In the genomic region with DNA sequence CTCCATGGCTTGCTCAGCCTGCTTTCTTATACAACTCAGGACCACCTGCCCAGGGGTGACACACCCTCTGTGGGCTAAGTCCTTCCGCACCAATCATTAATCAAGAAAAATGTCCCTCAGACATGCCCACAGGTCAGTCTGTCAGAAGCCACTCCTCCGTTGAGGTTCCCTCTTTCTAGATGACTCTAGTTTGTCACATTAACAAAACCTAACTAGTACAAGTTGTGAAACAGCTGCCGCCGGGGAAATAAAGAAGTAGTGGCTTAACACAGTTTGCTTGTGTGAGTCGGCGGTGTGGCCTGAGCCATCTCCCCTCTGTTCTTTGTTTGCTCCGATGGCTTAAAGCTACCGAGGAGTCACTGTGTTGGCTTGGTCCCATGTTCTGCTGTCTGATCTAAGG, we compare ENCODE assay signal across 12 mouse cellular contexts. TPM values are rescaled to one million over a fixed set of nuclear protein-coding genes. Genes with fewer than 3 reads are reported as not detected.
DNase-seq lines count a peak whose midpoint lies in the region; ATAC-seq and TF ChIP-seq lines count a peak whose summit lies in the region.
"Had no signal": no experiment of that assay in that cellular context is flagged by ENCODE, and none has a peak within 500 bp of the region (broad histone marks: within the 10 kb centered on the region; RNA-seq: fewer than 3 reads in every experiment).

No protein-coding gene starts in this region.

- H3K27me3 ChIP-seq in heart, embryonic 10.5 days (ENCODE audit: insufficient read depth, poor library complexity, severe bottlenecking): peaks cover 26% of the 10 kb centered on the region

- peak overlapping the region; percentile 61; the same call in 1 of the 2 replicates for H3K4me3 ChIP-seq in heart, embryonic 10.5 days
- no peak overlapping the region for H3K4me3 ChIP-seq in lung, adult 2 months (replicated peaks; ENCODE audit: extremely low read depth, low read depth, low read length)
- H3K4me3 ChIP-seq: myocyte had no signal

- TF ChIP-seq POLR2A in lung, adult 2 months (IDR thresholded peaks at IDR 0.05; ENCODE audit: borderline replicate concordance, extremely low read depth, low read depth, low read length): no peak

- intact Hi-C loops in heart, postnatal 25 days (cut with DNase I): no loop called here

- ATAC-seq in megakaryocyte, adult 5-6 weeks (ENCODE audit: poor library complexity, severe bottlenecking): peak; percentile 68

- no peaks in the 10 kb centered on the region for H3K36me3 ChIP-seq in heart, embryonic 10.5 days
- H3K36me3 ChIP-seq: liver, embryonic 13.5 days had no signal

- peaks cover 17% of the 10 kb centered on the region for H3K4me1 ChIP-seq in heart, embryonic 10.5 days
- peaks cover 3% of the 10 kb centered on the region for H3K4me1 ChIP-seq in lung, adult 2 months (ENCODE audit: control insufficient read depth, insufficient read depth, low read length)

- no peaks in the 10 kb centered on the region for H3K9me3 ChIP-seq in heart, embryonic 10.5 days
- H3K9me3 ChIP-seq: liver, embryonic 13.5 days had no signal

- no peak overlapping the region for H3K27ac ChIP-seq in heart, embryonic 10.5 days
- H3K27ac ChIP-seq: liver, embryonic 13.5 days had no signal

- no peak for TF ChIP-seq CTCF in lung, adult 2 months (IDR thresholded peaks at IDR 0.05; ENCODE audit: insufficient read depth, low read length)

- no peak for DNase-seq in heart, embryonic 10.5 days (ENCODE audit: low spot score)
- no peak for DNase-seq in heart, postnatal 25 days (ENCODE audit: low spot score)
- peak; percentile 23 for DNase-seq in lung, adult 2 months
- no peak for DNase-seq in lung, postnatal 14 days
- DNase-seq in ZHBTc4 (ENCODE audit: low read depth, low spot score): peak; percentile 33
- DNase-seq in adrenal gland, adult 8-10 months: no peak
- DNase-seq in left cerebral cortex, adult 8-10 months (ENCODE audit: low spot score in 2 of 2): no peak
- DNase-seq: gastrocnemius, postnatal 36 days; liver, embryonic 13.5 days; right cerebral cortex, adult 18-20 months had no signal

- WGBS in heart, embryonic 10.5 days: 73% methylated on average over 8 of the region's 8 CpGs
- 69% methylated on average over 8 of the region's 8 CpGs for WGBS in lung, adult 2 months

RNA-seq across cellular contexts. Expression of a gene that starts 36.8 kb away (rescaled TPM):
- 20.5 and 24.5 TPM in 2 replicates for polyA plus RNA-seq in heart, embryonic 10.5 days (2016; fragmentation: Nextera tagmentation; extraction: Ambion mirVana)
- 10 to 100 TPM; 22.6 to 24.8 TPM for total RNA-seq in heart, postnatal 25 days (2021)
- 12.2 and 15.0 TPM in 2 replicates for polyA plus RNA-seq in lung, adult 2 months (2012; rRNA removed)
- 25.2 and 27.1 TPM in 2 replicates for total RNA-seq in megakaryocyte, adult 5-6 weeks (2015)
- total RNA-seq in megakaryocyte, adult 5-6 weeks (2017): 49.8 and 52.4 TPM in 2 replicates
- 10 to 100 TPM; 48.1 to 51.3 (median 50.6) TPM for total RNA-seq in adrenal gland, adult 8-10 months (2022)
- total RNA-seq in left cerebral cortex, adult 8-10 months (2022): 10 to 100 TPM; 32.2 to 34.0 (median 33.1) TPM

RNA-seq across cellular contexts. Expression of a gene that starts 51.1 kb away (rescaled TPM):
- 1,530 and 1,842 TPM in 2 replicates for polyA plus RNA-seq in heart, embryonic 10.5 days (2016; fragmentation: Nextera tagmentation; extraction: Ambion mirVana)
- total RNA-seq in heart, postnatal 25 days (2021): 100 to 1,000 TPM; 494 to 517 TPM
- 282 and 339 TPM in 2 replicates for polyA plus RNA-seq in lung, adult 2 months (2012; rRNA removed)
- total RNA-seq in megakaryocyte, adult 5-6 weeks (2015): 3,482 and 3,921 TPM in 2 replicates
- total RNA-seq in megakaryocyte, adult 5-6 weeks (2017): 2,689 and 3,338 TPM in 2 replicates
- 100 to 1,000 TPM; 575 to 749 (median 648) TPM for total RNA-seq in adrenal gland, adult 8-10 months (2022)
- 100 to 1,000 TPM; 259 to 296 (median 268) TPM for total RNA-seq in left cerebral cortex, adult 8-10 months (2022)

Comparison
In these comparisons a context has a peak if more than half of its experiments do, and no peak if none do; other contexts are left out.
1. DNase-seq: peak in lung, adult 2 months (single experiment) and ZHBTc4 (single experiment); none in heart, embryonic 10.5 days (single experiment), heart, postnatal 25 days (single experiment), lung, postnatal 14 days (single experiment), adrenal gland, adult 8-10 months (single experiment) and left cerebral cortex, adult 8-10 months (0 of 2).